Mouse (Mus musculus): ENCODE measurements at regions not wholly inside any gene's neighbourhood (a gene's known extent, or its start where the extent isn't known, plus 50 kb on each side); places are given as distances from the start of the nearest gene placed in this dataset.
"Not testable (repeated sequence)": the region's sequence is repeated elsewhere in the genome, so short reads cannot be mapped to it uniquely, and the experiment has no call there.

DNA sequence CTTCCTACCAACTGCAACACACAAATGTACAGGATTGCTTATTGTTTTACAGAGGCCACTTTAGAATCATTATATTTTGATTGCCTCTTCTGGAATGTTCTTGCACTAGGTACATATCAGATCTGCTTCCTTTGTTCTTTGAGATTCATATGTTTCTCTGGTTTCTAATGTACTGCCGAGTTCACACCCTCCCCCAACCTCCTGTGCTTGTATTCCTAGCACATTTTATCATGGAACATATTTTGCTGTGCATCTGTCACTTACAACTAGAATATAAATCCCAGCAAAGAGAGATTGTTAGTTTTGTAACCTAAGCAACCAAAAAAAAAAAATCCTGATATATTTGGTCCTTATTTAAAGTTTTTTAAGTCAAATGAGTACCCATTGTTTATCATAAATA lies 141.4 kb upstream of the Lrp1b start:
- H3K4me1 ChIP-seq (ENCODE audit: insufficient read depth), result no peaks in the 10 kb centered on the region
- H3K36me3 ChIP-seq (ENCODE audit: insufficient read depth), result no peaks in the 10 kb centered on the region
- TF ChIP-seq CTCF (IDR thresholded peaks at IDR 0.05; ENCODE audit: low read depth), result no peak
- H3K4me3 ChIP-seq (ENCODE audit: low read depth, low read length), result no peak overlapping the region
- peak; percentile 86 for ATAC-seq
- WGBS, result 44% methylated on average over 1 of the region's 1 CpGs
- DNase-seq, result peak; percentile 67
- H3K27me3 ChIP-seq (ENCODE audit: insufficient read depth, low read length), result no peaks in the 10 kb centered on the region
- H3K27ac ChIP-seq (ENCODE audit: low read depth, low read length), result peak overlapping the region; percentile 47
- no peak overlapping the region for H3K4me2 ChIP-seq (ENCODE audit: low read depth)
- no peak overlapping the region for H3K9ac ChIP-seq
- no peaks in the 10 kb centered on the region for H3K9me3 ChIP-seq (ENCODE audit: low read length)

DNA sequence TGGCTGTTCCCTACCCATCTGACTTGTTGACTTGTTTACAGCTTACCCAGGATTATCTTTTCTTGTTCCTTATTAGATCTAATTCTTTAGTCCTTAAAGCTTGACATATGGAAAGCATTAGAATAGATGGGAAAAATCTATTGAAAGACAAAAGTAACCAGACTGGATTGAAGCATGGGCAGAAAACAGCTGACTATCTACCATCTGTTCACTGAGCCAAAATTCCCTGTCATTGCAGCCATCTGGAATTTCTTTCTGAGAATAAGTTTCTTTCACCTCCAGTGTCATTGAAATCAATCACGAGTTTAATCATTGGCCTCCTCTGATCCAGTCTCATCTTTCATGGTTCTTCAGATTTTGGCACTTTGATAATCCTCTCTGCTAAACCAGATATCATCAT lies 130.6 kb upstream of the Lrp1b start:
- TF ChIP-seq CTCF (IDR thresholded peaks at IDR 0.05; ENCODE audit: low read depth), result no peak

DNA sequence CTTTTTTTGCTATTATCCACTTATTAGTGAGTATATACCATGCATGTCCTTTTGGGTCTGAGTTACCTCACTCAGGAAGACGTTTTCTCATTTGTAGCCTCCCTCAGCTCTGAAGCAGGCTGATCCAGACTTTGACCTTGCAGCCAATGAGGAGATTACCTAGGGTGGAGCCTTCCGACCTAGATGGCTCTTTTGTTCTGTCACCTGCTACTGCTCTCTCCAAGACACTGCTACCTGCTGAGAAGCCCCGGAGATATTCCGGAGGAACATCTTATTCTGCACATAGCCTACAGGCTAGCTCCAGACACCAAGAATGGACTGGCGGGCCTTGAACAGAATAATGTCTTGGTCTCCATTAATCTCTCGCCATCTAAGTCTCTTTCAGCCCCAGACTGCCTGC lies 87.1 kb upstream of the Lrp1b start:
- H3K36me3 ChIP-seq (ENCODE audit: insufficient read depth); H3K9ac ChIP-seq; ATAC-seq; H3K27ac ChIP-seq (ENCODE audit: low read depth, low read length); H3K9me3 ChIP-seq (ENCODE audit: low read length); DNase-seq; H3K27me3 ChIP-seq (ENCODE audit: insufficient read depth, low read length); H3K4me3 ChIP-seq (ENCODE audit: low read depth, low read length); H3K4me1 ChIP-seq (ENCODE audit: insufficient read depth); H3K4me2 ChIP-seq (ENCODE audit: low read depth): not testable (repeated sequence)
- 74% methylated on average over 6 of the region's 6 CpGs for WGBS

More for the DNA sequence above, 130.6 kb upstream of the Lrp1b start:
- WGBS, result 44% methylated on average over 1 of the region's 1 CpGs
- no peak overlapping the region for H3K4me2 ChIP-seq (ENCODE audit: low read depth)
- H3K9me3 ChIP-seq (ENCODE audit: low read length), result no peaks in the 10 kb centered on the region
- H3K27ac ChIP-seq (ENCODE audit: low read depth, low read length), result no peak overlapping the region
- H3K36me3 ChIP-seq (ENCODE audit: insufficient read depth), result no peaks in the 10 kb centered on the region
- DNase-seq, result peak; percentile 16
- H3K9ac ChIP-seq, result no peak overlapping the region
- H3K27me3 ChIP-seq (ENCODE audit: insufficient read depth, low read length), result no peaks in the 10 kb centered on the region
- H3K4me3 ChIP-seq (ENCODE audit: low read depth, low read length), result no peak overlapping the region
- H3K4me1 ChIP-seq (ENCODE audit: insufficient read depth), result no peaks in the 10 kb centered on the region
- no peak for ATAC-seq
